Mouse (Mus musculus) heart, postnatal 0 days (tissue): ENCODE results near the gene 2900011O08Rik.

ENCODE experiments used
- CTCF ChIP-seq: IDR thresholded peaks from 2 replicates; pipeline ENCODE4 v1.5.1; 2016; ENCODE audit warnings: antibody characterized with exemption, control low read depth, low read depth
- EP300 ChIP-seq: IDR thresholded peaks from 2 replicates; pipeline ENCODE4 v1.6.1; 2016; ENCODE audit warnings: antibody characterized with exemption, low read depth

- TF ChIP-seq CTCF (no peak), EP300 (no peak)
These were observed 84.2 kb downstream of the 2900011O08Rik start for GRCm38 (mm10) chr16:14070471-14071169.
